Mouse (Mus musculus) ES-E14 (cell line): ENCODE results near the gene Il17rb.

Experiments used
- HCFC1 ChIP-seq: IDR thresholded peaks from 2 replicates; pipeline ENCODE4 v1.6.1; 2012; ENCODE audit warnings: low read length, inconsistent platforms, borderline replicate concordance; ENCODE audit not compliant: insufficient read depth
- MAFK ChIP-seq: IDR thresholded peaks from 2 replicates; pipeline ENCODE4 v1.6.1; 2014; ENCODE audit warnings: mild to moderate bottlenecking, low read depth, low read length, inconsistent platforms; ENCODE audit not compliant: insufficient read depth
- ZNF384 ChIP-seq: IDR thresholded peaks from 2 replicates; pipeline ENCODE4 v1.6.1; 2012; ENCODE audit warnings: low read depth, low read length, inconsistent platforms

DNA sequence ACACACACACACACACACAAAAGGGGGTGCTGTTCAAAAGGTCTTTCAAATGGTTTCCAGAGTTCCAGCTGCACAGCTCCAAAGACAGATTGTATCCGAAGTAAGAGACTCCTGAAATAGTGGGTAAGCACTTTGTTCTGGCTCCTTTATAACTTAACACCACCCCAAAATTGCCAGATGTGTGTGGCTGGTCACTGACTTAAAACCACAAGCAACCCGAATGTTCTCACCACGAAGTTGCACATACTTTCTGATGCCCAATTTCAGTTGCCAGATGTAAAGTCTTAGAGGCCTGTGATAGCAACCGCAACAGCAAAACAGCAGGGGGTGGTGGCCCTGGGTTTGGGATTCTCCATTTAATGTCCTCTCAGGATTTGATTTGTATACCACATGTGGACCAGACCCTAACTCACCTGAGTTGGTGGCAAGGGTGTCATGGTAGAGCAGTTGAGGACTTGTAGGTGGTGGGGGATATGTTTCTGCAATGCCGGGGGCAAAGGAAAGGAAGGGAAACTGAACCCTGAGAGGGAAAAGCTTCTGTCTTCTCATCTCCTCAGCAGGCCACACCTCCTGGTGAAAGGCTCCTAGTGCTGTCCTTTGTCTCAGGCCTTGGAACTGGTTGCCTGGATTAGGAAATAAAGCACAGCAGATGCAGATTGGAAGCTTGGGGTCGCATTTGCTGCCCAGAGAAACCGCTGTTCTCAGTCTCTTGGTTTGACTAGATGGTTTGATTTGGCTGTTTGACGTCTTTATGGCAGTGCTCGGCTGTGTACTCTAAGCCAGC, 11.3 kb upstream of the Il17rb start:
- TF ChIP-seq ZNF384 (no peak), HCFC1 (no peak), MAFK (no peak)
